Mouse (Mus musculus): ENCODE results near the gene a.

GRCm38 (mm10) chr2:154836537-154836936 is 45.3 kb downstream of the a start:
- no peak for TF ChIP-seq CTCF (conservative IDR thresholded peaks at IDR 0.05; ENCODE audit: low read length)
- TF ChIP-seq POU5F1 (IDR thresholded peaks at IDR 0.05; ENCODE audit: borderline replicate concordance, low read length) = no peak

Data from E14TG2a.4 (cell line).